In the genomic region with DNA sequence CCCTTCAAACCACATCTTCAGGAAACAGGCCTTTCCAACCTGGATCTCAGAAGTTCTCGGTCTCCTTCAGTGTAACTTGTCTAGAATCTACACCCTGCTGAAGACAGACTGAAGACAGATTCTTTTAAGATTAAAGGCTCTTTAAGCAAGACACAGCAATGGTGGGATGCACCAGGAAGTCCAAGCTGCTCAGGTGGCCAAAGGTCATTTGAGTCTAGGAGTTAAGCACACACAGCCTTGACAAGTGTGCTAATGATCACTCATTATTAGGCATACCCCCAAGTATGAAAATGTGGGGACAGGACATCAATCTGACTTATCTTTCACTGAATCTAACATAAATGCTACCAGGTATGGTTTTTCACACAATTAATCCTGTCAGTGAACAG, we compare ENCODE assay signal across 31 mouse cellular contexts. TPM values are rescaled to one million over a fixed set of nuclear protein-coding genes. Genes with fewer than 3 reads are reported as not detected.
"Had no signal": no experiment of that assay in that cellular context is flagged by ENCODE, and none has a peak within 500 bp of the region (broad histone marks: within the 10 kb centered on the region; RNA-seq: fewer than 3 reads in every experiment).

No protein-coding gene starts in this region.

- ATAC-seq: liver, embryonic 12.5 days; midbrain, embryonic 16.5 days had no signal

- H3K27me3 ChIP-seq: kidney, embryonic 15.5 days; limb, embryonic 13.5 days; liver, embryonic 12.5 days; liver, embryonic 15.5 days; lung, embryonic 15.5 days; midbrain, embryonic 13.5 days; neural tube, embryonic 13.5 days; stomach, embryonic 15.5 days had no signal

- H3K4me3 ChIP-seq: kidney, embryonic 15.5 days; limb, embryonic 13.5 days; liver, embryonic 12.5 days; liver, embryonic 15.5 days; lung, embryonic 15.5 days; midbrain, embryonic 10.5 days; midbrain, embryonic 13.5 days; myocyte; neural tube, embryonic 13.5 days; stomach, embryonic 15.5 days had no signal

- H3K9me3 ChIP-seq: liver, embryonic 15.5 days; stomach, embryonic 15.5 days had no signal

- H3K27ac ChIP-seq: kidney, embryonic 15.5 days; limb, embryonic 13.5 days; liver, embryonic 15.5 days; lung, embryonic 15.5 days; midbrain, embryonic 10.5 days; midbrain, embryonic 13.5 days; neural tube, embryonic 13.5 days; stomach, embryonic 15.5 days had no signal

- H3K4me2 ChIP-seq: kidney, embryonic 15.5 days; limb, embryonic 13.5 days; liver, embryonic 15.5 days; lung, embryonic 15.5 days; midbrain, embryonic 13.5 days; neural tube, embryonic 13.5 days; stomach, embryonic 15.5 days had no signal

- H3K9ac ChIP-seq: kidney, embryonic 15.5 days; limb, embryonic 13.5 days; liver, embryonic 12.5 days; liver, embryonic 15.5 days; lung, embryonic 15.5 days; midbrain, embryonic 13.5 days; neural tube, embryonic 13.5 days; stomach, embryonic 15.5 days had no signal

- H3K36me3 ChIP-seq: limb, embryonic 13.5 days; liver, embryonic 15.5 days; lung, embryonic 15.5 days; midbrain, embryonic 13.5 days; neural tube, embryonic 13.5 days; stomach, embryonic 15.5 days had no signal

- DNase-seq: kidney, adult 11 months; kidney, adult 8-10 months; kidney, postnatal 10 days; kidney, postnatal 36 days; layer of hippocampus, postnatal 36 days; left cerebral cortex, postnatal 4 days; liver; lung, adult 18-20 months; lung, postnatal 10 days; lung, postnatal 4 days; right cerebral cortex, postnatal 4 days; spleen, adult 18-20 months; thymus, postnatal 25 days had no signal

- H3K4me1 ChIP-seq: midbrain, embryonic 13.5 days had no signal

RNA-seq across cellular contexts. Expression of a gene that starts 46.4 kb away (rescaled TPM):
- total RNA-seq: layer of hippocampus, adult 8-10 months; layer of hippocampus, postnatal 10 days; layer of hippocampus, postnatal 36 days; left cerebral cortex, adult 8-10 months; left cerebral cortex, postnatal 14 days; left cerebral cortex, postnatal 4 days; megakaryocyte progenitor cell, adult 5-6 weeks; monocyte, adult 5-6 weeks had no signal
- polyA plus RNA-seq: kidney, embryonic 15.5 days; limb, embryonic 13.5 days; liver, embryonic 12.5 days; liver, embryonic 15.5 days; lung, embryonic 15.5 days; midbrain, embryonic 10.5 days; midbrain, embryonic 13.5 days; midbrain, embryonic 16.5 days; neural tube, embryonic 13.5 days; stomach, embryonic 15.5 days; thymus, postnatal 0 days had no signal
